Mouse (Mus musculus): ENCODE data around the gene Jam3. TPM values are rescaled to one million over a fixed set of nuclear protein-coding genes. Genes with fewer than 3 reads are reported as not detected.

Gene Jam3
- total and polyA plus RNA-seq, 3 experiments: 0.43 TPM; not detected in 2

DNA sequence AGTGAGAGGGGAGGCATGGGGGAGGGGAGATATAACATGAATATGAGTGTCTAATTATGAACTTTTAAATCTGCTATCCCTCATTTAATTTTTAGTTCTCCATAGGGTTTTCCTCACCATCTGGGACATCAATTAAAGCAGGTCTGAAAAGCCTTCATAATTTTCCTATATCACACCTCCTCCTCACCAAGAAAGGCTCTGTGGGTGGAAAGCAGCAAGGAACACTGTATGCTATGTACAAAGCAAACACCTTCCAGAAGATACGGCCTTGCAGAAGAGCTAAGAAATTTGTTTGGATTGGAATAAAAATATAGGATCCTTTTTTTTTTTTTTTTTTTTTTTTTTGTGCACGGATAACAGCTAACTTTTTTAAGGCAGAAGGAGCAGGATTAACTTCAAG is 31.3 kb downstream of the Jam3 start:
- Histone ChIP-seq H3K4me3 (ENCODE audit: control insufficient read depth in 1 of 2, insufficient read depth in 1 of 2, low read depth in 2 of 2, low read length in 2 of 2) (no peak overlapping the region), H3K27ac (ENCODE audit: control insufficient read depth, low read depth, low read length) (no peak overlapping the region), H3K79me2 (ENCODE audit: control insufficient read depth, insufficient read depth, low read length, poor library complexity) (no peaks in the 10 kb centered on the region), H3K36me3 (ENCODE audit: control insufficient read depth in 1 of 2, insufficient read depth in 2 of 2, low read length in 2 of 2) (no peaks in the 10 kb centered on the region), H3K9ac (ENCODE audit: control insufficient read depth, low read depth, low read length, poor library complexity, severe bottlenecking) (no peak overlapping the region), H3K4me1 (ENCODE audit: control insufficient read depth in 1 of 2, insufficient read depth in 2 of 2, low read length in 2 of 2) (no peaks in the 10 kb centered on the region), H3K27me3 (ENCODE audit: control insufficient read depth in 1 of 2, insufficient read depth in 2 of 2, low read length in 2 of 2) (no peaks in the 10 kb centered on the region), H3K9me3 (replicated peaks; ENCODE audit: insufficient read depth, low read length) (no peaks in the 10 kb centered on the region)
- no peak for DNase-seq (ENCODE audit: low read depth, low spot score)
- no peak for TF ChIP-seq HCFC1 (IDR thresholded peaks at IDR 0.05; ENCODE audit: low read depth, low read length)
- TF ChIP-seq SMC3 (IDR thresholded peaks at IDR 0.05; ENCODE audit: low read depth, low read length): no peak
- no peak for TF ChIP-seq POLR2A (IDR thresholded peaks at IDR 0.05; ENCODE audit: control insufficient read depth in 1 of 2, insufficient read depth in 1 of 2, low read depth in 1 of 2, low read length in 2 of 2, poor library complexity in 1 of 2)
- TF ChIP-seq USF1 (IDR thresholded peaks at IDR 0.05; ENCODE audit: low read depth, low read length): no peak
- no peak for TF ChIP-seq POLR2AphosphoS2 (IDR thresholded peaks at IDR 0.05; ENCODE audit: low read length)
- no peak for TF ChIP-seq MEF2A (IDR thresholded peaks at IDR 0.05; ENCODE audit: extremely low read depth, insufficient replicate concordance, low read depth, low read length, poor library complexity, severe bottlenecking)
- no peak for TF ChIP-seq RAD21 (IDR thresholded peaks at IDR 0.05; ENCODE audit: low read depth, low read length)
- TF ChIP-seq RCOR1 (IDR thresholded peaks at IDR 0.05; ENCODE audit: low read depth, low read length): no peak
- no peak for TF ChIP-seq GABPA (IDR thresholded peaks at IDR 0.05; ENCODE audit: low read depth, low read length)
- no peak for TF ChIP-seq MXI1 (IDR thresholded peaks at IDR 0.05; ENCODE audit: low read depth, low read length)
- no peak for TF ChIP-seq UBTF (IDR thresholded peaks at IDR 0.05; ENCODE audit: borderline replicate concordance, insufficient read depth, low read depth, low read length)

DNA sequence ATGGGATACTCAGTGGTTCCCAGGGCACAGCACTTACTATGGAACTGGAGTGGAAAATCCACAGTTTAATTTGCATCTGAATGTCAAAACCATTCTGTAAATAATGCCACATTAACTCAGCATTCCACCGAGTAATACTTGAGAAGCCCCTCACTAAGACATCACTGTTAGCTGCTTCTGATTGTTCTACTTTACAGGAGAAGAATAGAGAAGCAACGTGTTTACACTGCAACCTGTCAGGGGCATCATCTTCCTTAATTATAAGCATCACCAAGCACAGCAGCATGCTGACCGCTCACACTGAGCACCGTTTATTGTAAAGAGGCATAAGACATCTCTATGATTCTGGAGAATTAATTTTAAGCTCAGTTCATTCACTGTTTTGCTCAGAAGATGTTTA is 32.3 kb downstream of the Jam3 start:
- Histone ChIP-seq H3K27me3 (ENCODE audit: control insufficient read depth in 1 of 2, insufficient read depth in 2 of 2, low read length in 2 of 2) (no peaks in the 10 kb centered on the region), H3K79me2 (ENCODE audit: control insufficient read depth, insufficient read depth, low read length, poor library complexity) (no peaks in the 10 kb centered on the region), H3K9me3 (replicated peaks; ENCODE audit: insufficient read depth, low read length) (no peaks in the 10 kb centered on the region), H3K36me3 (ENCODE audit: control insufficient read depth in 1 of 2, insufficient read depth in 2 of 2, low read length in 2 of 2) (no peaks in the 10 kb centered on the region), H3K27ac (ENCODE audit: control insufficient read depth, low read depth, low read length) (no peak overlapping the region), H3K4me1 (ENCODE audit: control insufficient read depth in 1 of 2, insufficient read depth in 2 of 2, low read length in 2 of 2) (no peaks in the 10 kb centered on the region), H3K4me3 (ENCODE audit: control insufficient read depth in 1 of 2, insufficient read depth in 1 of 2, low read depth in 2 of 2, low read length in 2 of 2) (no peak overlapping the region), H3K9ac (ENCODE audit: control insufficient read depth, low read depth, low read length, poor library complexity, severe bottlenecking) (no peak overlapping the region)
- DNase-seq (ENCODE audit: low read depth, low spot score): no peak
- TF ChIP-seq MAZ (IDR thresholded peaks at IDR 0.05; ENCODE audit: low read depth, low read length): no peak
- TF ChIP-seq CTCF (IDR thresholded peaks at IDR 0.05 in 2 of 3, conservative IDR thresholded peaks at IDR 0.05 in 1 of 3; ENCODE audit: control insufficient read depth in 1 of 3, insufficient read depth in 1 of 3, low read depth in 2 of 3, low read length in 3 of 3, poor library complexity in 1 of 3, severe bottlenecking in 1 of 3): no peak
- TF ChIP-seq CHD1 (IDR thresholded peaks at IDR 0.05; ENCODE audit: low read depth, low read length): no peak
- no peak for TF ChIP-seq ZC3H11A (IDR thresholded peaks at IDR 0.05; ENCODE audit: low read depth, low read length)
- no peak for TF ChIP-seq KAT2A (conservative IDR thresholded peaks at IDR 0.05; ENCODE audit: low read depth, low read length)
- TF ChIP-seq JUND (IDR thresholded peaks at IDR 0.05; ENCODE audit: low read depth, low read length): no peak
